Comparison of ENCODE assay signal across 19 mouse cellular contexts in genomic region chr8:64307995-64308394, GRCm38 (mm10).
A peak's percentile ranks its signal among the peaks of the same experiment; 100 is the strongest.
DNase-seq lines count a peak whose midpoint lies in the region; ATAC-seq and TF ChIP-seq lines count a peak whose summit lies in the region.
"Had no signal": no experiment of that assay in that cellular context is flagged by ENCODE, and none has a peak within 500 bp of the region (broad histone marks: within the 10 kb centered on the region; RNA-seq: fewer than 3 reads in every experiment).

No protein-coding gene starts in this region.

- no peaks in the 10 kb centered on the region for H3K4me1 ChIP-seq in forebrain, postnatal 0 days (ENCODE audit: insufficient read depth)
- no peaks in the 10 kb centered on the region for H3K4me1 ChIP-seq in forebrain, embryonic 16.5 days (replicated peaks; ENCODE audit: control insufficient read depth, insufficient read depth, low read length)
- H3K4me1 ChIP-seq: embryonic facial prominence, embryonic 13.5 days; forebrain, embryonic 13.5 days; heart, embryonic 12.5 days; hindbrain, embryonic 10.5 days; intestine, embryonic 15.5 days had no signal

- 67% methylated on average over 1 of the region's 1 CpGs for WGBS in forebrain, postnatal 0 days
- WGBS in forebrain, embryonic 16.5 days = 69% methylated on average over 1 of the region's 1 CpGs

- TF ChIP-seq CTCF in forebrain, postnatal 0 days (IDR thresholded peaks at IDR 0.05; ENCODE audit: low read depth) = no peak

- DNase-seq in cerebellum, adult 8-10 months = no peak
- DNase-seq in forebrain, postnatal 0 days = peak; percentile 20
- peak; percentile 5 for DNase-seq in right cerebral cortex, adult 18-20 months
- DNase-seq in right cerebral cortex, postnatal 25 days = no peak
- no peak for DNase-seq in layer of hippocampus, adult 8-10 months (ENCODE audit: low spot score in 2 of 2)
- DNase-seq: adrenal gland, postnatal 10 days; B cell, adult 2 months; gastrocnemius, adult 2 months; gastrocnemius, postnatal 25 days had no signal

- H3K27me3 ChIP-seq in forebrain, postnatal 0 days (ENCODE audit: insufficient read depth, low read length) = no peaks in the 10 kb centered on the region
- no peaks in the 10 kb centered on the region for H3K27me3 ChIP-seq in forebrain, embryonic 16.5 days (replicated peaks; ENCODE audit: control insufficient read depth, insufficient read depth, low read length)
- H3K27me3 ChIP-seq: embryonic facial prominence, embryonic 13.5 days; forebrain, embryonic 13.5 days; heart, embryonic 12.5 days; intestine, embryonic 15.5 days had no signal

- ATAC-seq in cerebellum, adult (ENCODE audit: insufficient number of reproducible peaks, low FRiP score, low TSS enrichment) = 0 out of 2 replicates have a peak, but pooled peaks have one; percentile 45
- no peak for ATAC-seq in forebrain, postnatal 0 days
- no peak for ATAC-seq in forebrain, embryonic 16.5 days
- ATAC-seq: CD4-positive, CD25-positive, alpha-beta regulatory T cell, adult 4 months; forebrain, embryonic 13.5 days; intestine, embryonic 15.5 days had no signal

- no peaks in the 10 kb centered on the region for H3K36me3 ChIP-seq in forebrain, postnatal 0 days (ENCODE audit: insufficient read depth)
- H3K36me3 ChIP-seq in forebrain, embryonic 16.5 days (ENCODE audit: control insufficient read depth, insufficient read depth) = no peaks in the 10 kb centered on the region
- H3K36me3 ChIP-seq: embryonic facial prominence, embryonic 13.5 days; G1E; heart, embryonic 12.5 days; hindbrain, embryonic 10.5 days; intestine, embryonic 15.5 days had no signal

- H3K9me3 ChIP-seq in forebrain, postnatal 0 days (ENCODE audit: low read length) = no peaks in the 10 kb centered on the region
- H3K9me3 ChIP-seq in forebrain, embryonic 16.5 days (ENCODE audit: control insufficient read depth, low read length) = no peaks in the 10 kb centered on the region
- H3K9me3 ChIP-seq: embryonic facial prominence, embryonic 13.5 days; forebrain, embryonic 13.5 days; G1E; heart, embryonic 12.5 days; hindbrain, embryonic 10.5 days; intestine, embryonic 15.5 days had no signal

- no peak overlapping the region for H3K4me2 ChIP-seq in forebrain, postnatal 0 days (ENCODE audit: low read depth)
- no peak overlapping the region for H3K4me2 ChIP-seq in forebrain, embryonic 16.5 days (ENCODE audit: low read length)
- H3K4me2 ChIP-seq: embryonic facial prominence, embryonic 13.5 days; forebrain, embryonic 13.5 days; heart, embryonic 12.5 days; hindbrain, embryonic 14.5 days; intestine, embryonic 15.5 days had no signal

- H3K9ac ChIP-seq in forebrain, postnatal 0 days = no peak overlapping the region
- no peak overlapping the region for H3K9ac ChIP-seq in forebrain, embryonic 16.5 days (replicated peaks; ENCODE audit: low read depth, low read length)
- H3K9ac ChIP-seq: embryonic facial prominence, embryonic 13.5 days; forebrain, embryonic 13.5 days; heart, embryonic 12.5 days; hindbrain, embryonic 14.5 days; intestine, embryonic 15.5 days had no signal

- H3K4me3 ChIP-seq in forebrain, postnatal 0 days (ENCODE audit: low read depth, low read length) = no peak overlapping the region
- no peak overlapping the region for H3K4me3 ChIP-seq in forebrain, embryonic 16.5 days (replicated peaks; ENCODE audit: low read length)
- H3K4me3 ChIP-seq: embryonic facial prominence, embryonic 13.5 days; forebrain, embryonic 13.5 days; gastrocnemius, adult 2 months; heart, embryonic 12.5 days; hindbrain, embryonic 10.5 days; intestine, embryonic 15.5 days had no signal

- H3K27ac ChIP-seq in forebrain, postnatal 0 days (ENCODE audit: low read depth, low read length) = no peak overlapping the region
- no peak overlapping the region for H3K27ac ChIP-seq in forebrain, embryonic 16.5 days (ENCODE audit: low read length)
- H3K27ac ChIP-seq: embryonic facial prominence, embryonic 13.5 days; forebrain, embryonic 13.5 days; gastrocnemius, adult 2 months; hindbrain, embryonic 10.5 days; hindbrain, embryonic 14.5 days; intestine, embryonic 15.5 days had no signal

Comparison
In these comparisons a context has a peak if more than half of its experiments do, and no peak if none do; other contexts are left out.
1. DNase-seq: peak in forebrain, postnatal 0 days (single experiment) and right cerebral cortex, adult 18-20 months (single experiment); none in cerebellum, adult 8-10 months (single experiment), right cerebral cortex, postnatal 25 days (single experiment) and layer of hippocampus, adult 8-10 months (0 of 2).